Mouse (Mus musculus) heart, embryonic 14.5 days (tissue): ENCODE measurements around the gene Col4a2. TPM values are rescaled to one million over a fixed set of nuclear protein-coding genes. Genes with fewer than 3 reads are reported as not detected.

Experiments
- ATAC-seq: fragments of 200-750 bp; cut with Nextera tagmentation; 2 replicates; pipeline ENCODE4 v1.8.0; 2017; ENCODE audit warnings: low read depth, moderate TSS enrichment; ENCODE audit not compliant: insufficient number of reproducible peaks, insufficient read depth, low FRiP score
- H3K27ac ChIP-seq, 2 experiments: fragments of 200-500 bp in 1 of 2; fragments of 300-500 bp in 1 of 2; sonication (generic) in 1 of 2; replicated peaks in 1 of 2; 2 replicates each; pipeline ENCODE4 v1.5.1; 2012 to 2014; ENCODE audit warnings: low read depth in 2 of 2, low read length in 2 of 2, control low read depth in 1 of 2, mild to moderate bottlenecking in 1 of 2, mixed read lengths in 1 of 2; ENCODE audit not compliant: control insufficient read depth in 1 of 2, insufficient read depth in 1 of 2
- H3K27me3 ChIP-seq: fragments of 300-500 bp; sonication (generic); 2 replicates; pipeline ENCODE4 v1.6.1; 2014; ENCODE audit warnings: mild to moderate bottlenecking, low read length, control low read depth; ENCODE audit not compliant: control insufficient read depth, insufficient read depth
- H3K36me3 ChIP-seq: fragments of 300-500 bp; sonication (generic); 2 replicates; pipeline ENCODE4 v1.6.1; 2014; ENCODE audit warnings: mild to moderate bottlenecking, control low read depth, low read length, mixed read lengths; ENCODE audit not compliant: control insufficient read depth, insufficient read depth
- H3K4me1 ChIP-seq, 2 experiments: fragments of 200-500 bp in 1 of 2; fragments of 300-500 bp in 1 of 2; sonication (generic) in 1 of 2; 2 replicates each; pipeline ENCODE4 v1.6.1; 2012 to 2014; ENCODE audit warnings: low read length in 2 of 2, control low read depth in 1 of 2, mixed read lengths in 1 of 2; ENCODE audit not compliant: control insufficient read depth in 2 of 2, insufficient read depth in 2 of 2
- H3K4me2 ChIP-seq: fragments of 300-500 bp; sonication (generic); 2 replicates; pipeline ENCODE4 v1.6.1; 2014; ENCODE audit warnings: mild to moderate bottlenecking, low read length
- H3K4me3 ChIP-seq, 2 experiments: fragments of 200-500 bp in 1 of 2; fragments of 300-500 bp in 1 of 2; sonication (generic) in 1 of 2; 2 replicates each; pipeline ENCODE4 v1.5.1; 2012 to 2014; ENCODE audit warnings: low read length in 2 of 2, mild to moderate bottlenecking in 2 of 2, control low read depth in 1 of 2, low read depth in 1 of 2, moderate library complexity in 1 of 2; ENCODE audit not compliant: control insufficient read depth in 1 of 2, insufficient read depth in 1 of 2
- H3K9ac ChIP-seq: fragments of 300-500 bp; sonication (generic); 2 replicates; pipeline ENCODE4 v1.6.1; 2014; ENCODE audit warnings: mild to moderate bottlenecking, low read length
- H3K9me3 ChIP-seq: fragments of 300-500 bp; sonication (generic); 2 replicates; pipeline ENCODE4 v1.6.1; 2016; ENCODE audit warnings: low read length, control low read depth; ENCODE audit not compliant: control insufficient read depth
- WGBS: fragments of 180-500 bp; shearing (Covaris S2); extraction: QIAGEN DNeasy Blood & Tissue Kit; methylation state at CpG from one replicate; pipeline ENCODE4 v1.1.7; 2014; 5-methylcytosine and 5-hydroxymethylcytosine counted together
- polyA plus RNA-seq: library from polyadenylated mRNA; unstranded; fragments of >200 nt; fragmentation: Nextera tagmentation; extraction: Ambion mirVana; gene quantifications from 2 replicates; pipeline ENCODE4 v1.2.1, GENCODE M21; 2014

Col4a2 gene
- polyA plus RNA-seq, 1 experiment from 2014 or later: 77.7 TPM

GRCm38 (mm10) chr8:11315179-11315943 is 2.8 kb downstream of the Col4a2 start:
- no peaks in the 10 kb centered on the region for H3K27me3 ChIP-seq
- WGBS: 58% methylated on average over 16 of the region's 16 CpGs
- no peak for ATAC-seq
- no peak overlapping the region; a peak in 1 of 4 replicates for H3K27ac ChIP-seq
- H3K4me3 ChIP-seq: peak overlapping the region; percentile 11 to 90; a peak in 3 of 4 replicates
- H3K9ac ChIP-seq: peak overlapping the region; percentile 97
- peaks cover 32% of the 10 kb centered on the region for H3K36me3 ChIP-seq
- peaks cover 26 to 49% of the 10 kb centered on the region in 2 experiments for H3K4me1 ChIP-seq
- H3K4me2 ChIP-seq: peak overlapping the region; percentile 88
- H3K9me3 ChIP-seq: no peaks in the 10 kb centered on the region

GRCm38 (mm10) chr8:11316118-11316517 is 3.5 kb downstream of the Col4a2 start:
- H3K27me3 ChIP-seq: no peaks in the 10 kb centered on the region
- no peak overlapping the region for H3K27ac ChIP-seq
- no peak for ATAC-seq
- no peaks in the 10 kb centered on the region for H3K9me3 ChIP-seq
- peaks cover 32% of the 10 kb centered on the region for H3K36me3 ChIP-seq
- WGBS: 76% methylated on average over 6 of the region's 6 CpGs
- peak overlapping the region in 1 of 2 experiments; percentile 90; a peak in 1 of 4 replicates for H3K4me3 ChIP-seq
- H3K4me1 ChIP-seq: peaks cover 26 to 50% of the 10 kb centered on the region in 2 experiments
- peak overlapping the region; percentile 27; the same call in 1 of the 2 replicates for H3K9ac ChIP-seq
- peak overlapping the region; percentile 88 for H3K4me2 ChIP-seq

GRCm38 (mm10) chr8:11319405-11319804 is 6.8 kb downstream of the Col4a2 start:
- Histone ChIP-seq H3K9me3 (no peaks in the 10 kb centered on the region), H3K4me3 (no peak overlapping the region), H3K27ac (no peak overlapping the region), H3K9ac (no peak overlapping the region), H3K27me3 (no peaks in the 10 kb centered on the region), H3K4me1 (peaks cover 26 to 65% of the 10 kb centered on the region in 2 experiments), H3K36me3 (peaks cover 35% of the 10 kb centered on the region), H3K4me2 (no peak overlapping the region)
- WGBS: 84% methylated on average over 11 of the region's 11 CpGs
- no peak for ATAC-seq

- no peak overlapping the region for H3K4me2 ChIP-seq
- peaks cover 25% of the 10 kb centered on the region for H3K36me3 ChIP-seq
- H3K4me1 ChIP-seq: peaks cover 30 to 75% of the 10 kb centered on the region in 2 experiments
- H3K4me3 ChIP-seq: no peak overlapping the region
- no peaks in the 10 kb centered on the region for H3K27me3 ChIP-seq
- H3K9me3 ChIP-seq: no peaks in the 10 kb centered on the region
- 72% methylated on average over 7 of the region's 7 CpGs for WGBS
- H3K9ac ChIP-seq: no peak overlapping the region
- ATAC-seq: no peak
- H3K27ac ChIP-seq: peak overlapping the region; percentile 3 to 48; a peak in 1 of 4 replicates
Measured at GRCm38 (mm10) chr8:11321841-11322240, 9.2 kb downstream of the Col4a2 start.

GRCm38 (mm10) chr8:11322724-11323585 is 10.3 kb downstream of the Col4a2 start:
- Histone ChIP-seq H3K4me3 (no peak overlapping the region), H3K4me2 (no peak overlapping the region), H3K9me3 (no peaks in the 10 kb centered on the region), H3K9ac (no peak overlapping the region), H3K4me1 (peaks cover 36 to 76% of the 10 kb centered on the region in 2 experiments), H3K27me3 (no peaks in the 10 kb centered on the region), H3K27ac (peak overlapping the region; percentile 52 to 60; a peak in 3 of 4 replicates), H3K36me3 (peaks cover 21% of the 10 kb centered on the region)
- 60% methylated on average over 5 of the region's 5 CpGs for WGBS
- 0 out of 2 replicates have a peak, but pooled peaks have one; percentile 28 for ATAC-seq

- 0 out of 2 replicates have a peak overlapping the region, but pooled peaks have one; percentile 16 for H3K9ac ChIP-seq
- H3K27ac ChIP-seq: peak overlapping the region; percentile 29 to 52; a peak in 1 of 4 replicates
- H3K4me1 ChIP-seq: peaks cover 39 to 77% of the 10 kb centered on the region in 2 experiments
- no peaks in the 10 kb centered on the region for H3K9me3 ChIP-seq
- no peak for ATAC-seq
- no peaks in the 10 kb centered on the region for H3K27me3 ChIP-seq
- H3K4me3 ChIP-seq: no peak overlapping the region
- no peak overlapping the region for H3K4me2 ChIP-seq
- H3K36me3 ChIP-seq: peaks cover 18% of the 10 kb centered on the region
- WGBS: 88% methylated on average over 1 of the region's 1 CpGs
Measured at GRCm38 (mm10) chr8:11323681-11324080, 11.1 kb downstream of the Col4a2 start.

- Histone ChIP-seq H3K27me3 (no peaks in the 10 kb centered on the region), H3K27ac (peak overlapping the region; percentile 60 to 76), H3K4me2 (no peak overlapping the region), H3K9ac (peak overlapping the region; percentile 36; the same call in 1 of the 2 replicates), H3K9me3 (no peaks in the 10 kb centered on the region), H3K4me1 (peaks cover 40 to 77% of the 10 kb centered on the region in 2 experiments), H3K36me3 (peaks cover 7% of the 10 kb centered on the region; the same call in 1 of the 2 replicates), H3K4me3 (no peak overlapping the region)
- ATAC-seq: no peak
- WGBS: 36% methylated on average over 6 of the region's 6 CpGs
Measured at GRCm38 (mm10) chr8:11324801-11325395, 12.3 kb downstream of the Col4a2 start.
